Mouse (Mus musculus): Measurements from ENCODE around the gene Ninl. TPM values are rescaled to one million over a fixed set of nuclear protein-coding genes. Genes with fewer than 3 reads are reported as not detected.
"Not testable (repeated sequence)": the region's sequence is repeated elsewhere in the genome, so short reads cannot be mapped to it uniquely, and the experiment has no call there.

Gene Ninl
- polyA plus RNA-seq, 1 experiment from 2014 or later = 5.0 TPM

DNA sequence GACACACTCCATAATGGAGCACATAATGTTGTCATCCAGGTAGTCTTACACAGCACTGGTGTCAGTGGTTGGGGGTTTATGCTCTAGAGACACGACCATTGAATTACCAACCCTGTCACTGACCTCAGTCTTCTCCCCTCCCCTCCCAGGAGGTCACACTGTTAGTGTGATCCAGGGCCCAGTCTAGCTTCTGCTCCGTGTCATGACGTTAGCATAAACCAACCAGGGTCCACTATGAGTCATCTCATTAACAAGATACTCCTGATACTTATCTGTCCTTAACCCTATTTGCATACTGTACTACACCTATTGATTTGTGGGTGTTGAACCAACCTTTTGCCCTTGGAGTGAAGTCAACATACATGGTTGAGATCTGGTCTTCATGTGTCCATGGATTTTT lies 120.5 kb downstream of the Ninl start:
- peaks cover 13% of the 10 kb centered on the region for H3K36me3 ChIP-seq (ENCODE audit: control insufficient read depth, insufficient read depth, low read length)
- no peak overlapping the region for H3K9ac ChIP-seq (replicated peaks; ENCODE audit: low read length)
- H3K4me3 ChIP-seq (replicated peaks; ENCODE audit: low read depth, low read length) = no peak overlapping the region
- H3K27me3 ChIP-seq (ENCODE audit: control insufficient read depth, insufficient read depth, low read length) = no peaks in the 10 kb centered on the region
- H3K4me2 ChIP-seq (ENCODE audit: low read length) = no peak overlapping the region
- DNase-seq (no peak), ATAC-seq (ENCODE audit: low FRiP score, low TSS enrichment) (no peak)
- H3K4me1 ChIP-seq (ENCODE audit: control insufficient read depth, insufficient read depth, low read length) = no peaks in the 10 kb centered on the region
- H3K9me3 ChIP-seq (ENCODE audit: control insufficient read depth, low read length) = no peaks in the 10 kb centered on the region
- WGBS = 98% methylated on average over 3 of the region's 3 CpGs
- H3K27ac ChIP-seq (replicated peaks; ENCODE audit: low read depth, low read length) = no peak overlapping the region

DNA sequence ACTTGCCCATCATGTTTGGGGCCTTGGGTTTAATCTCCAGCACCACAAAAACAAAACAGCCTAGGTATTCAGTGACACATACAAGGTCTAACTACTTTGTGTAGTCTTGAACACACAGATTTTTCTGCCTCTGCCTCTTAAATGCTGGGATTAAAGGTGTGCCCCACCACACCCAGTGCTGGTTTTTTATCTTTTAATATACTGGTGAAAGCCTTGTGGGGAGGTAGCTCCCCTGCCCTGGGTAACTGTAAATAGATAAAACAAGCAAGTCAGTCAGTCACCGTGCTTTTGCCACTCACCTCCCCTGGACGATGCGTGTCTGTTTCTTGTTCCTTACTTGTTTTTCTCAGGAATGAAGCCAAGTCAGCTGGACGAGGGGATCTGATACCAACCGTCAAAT lies 123.4 kb downstream of the Ninl start:
- Histone ChIP-seq H3K9ac (replicated peaks; ENCODE audit: low read length) (no peak overlapping the region), H3K4me2 (ENCODE audit: low read length) (no peak overlapping the region), H3K9me3 (ENCODE audit: control insufficient read depth, low read length) (no peaks in the 10 kb centered on the region), H3K4me3 (replicated peaks; ENCODE audit: low read depth, low read length) (no peak overlapping the region), H3K4me1 (ENCODE audit: control insufficient read depth, insufficient read depth, low read length) (no peaks in the 10 kb centered on the region), H3K27ac (replicated peaks; ENCODE audit: low read depth, low read length) (no peak overlapping the region), H3K27me3 (ENCODE audit: control insufficient read depth, insufficient read depth, low read length) (no peaks in the 10 kb centered on the region), H3K36me3 (ENCODE audit: control insufficient read depth, insufficient read depth, low read length) (peaks cover 11% of the 10 kb centered on the region)
- no peak for ATAC-seq (ENCODE audit: low FRiP score, low TSS enrichment)
- WGBS = 93% methylated on average over 5 of the region's 5 CpGs
- no peak for DNase-seq

DNA sequence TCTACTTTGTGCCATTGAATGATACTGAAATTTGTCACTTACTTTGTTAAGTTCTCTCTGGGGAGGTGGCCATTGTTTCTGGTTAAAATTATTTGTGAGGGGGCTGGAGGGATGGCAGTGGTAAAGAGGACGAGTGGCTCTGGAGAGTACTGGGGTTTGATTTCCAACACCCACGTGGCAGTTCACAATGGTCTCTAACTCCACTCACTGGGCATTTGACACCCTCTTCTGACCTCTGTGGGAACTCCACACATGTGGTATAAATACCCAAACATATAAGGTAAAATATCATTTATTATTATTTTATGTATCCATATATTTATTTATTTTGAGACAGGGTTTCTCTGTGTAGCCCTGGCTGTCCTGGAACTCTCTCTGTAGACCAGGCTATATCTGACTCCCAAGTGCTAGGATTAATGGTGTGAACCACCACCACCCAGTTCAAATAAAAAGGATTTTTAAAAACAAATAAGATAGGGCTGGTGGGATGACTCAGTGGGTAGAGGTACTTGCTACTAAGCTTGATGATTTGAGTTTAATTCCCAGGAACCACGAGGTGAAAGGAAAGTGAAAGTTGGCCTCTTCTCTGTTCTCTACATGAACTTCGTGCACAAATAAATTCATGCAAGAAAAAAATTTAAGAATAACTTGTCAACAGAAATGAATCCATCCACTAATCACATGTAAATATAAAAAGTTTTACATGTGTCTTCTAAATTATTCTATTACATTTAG lies 124.2 kb downstream of the Ninl start:
- ATAC-seq (ENCODE audit: low FRiP score, low TSS enrichment) = no peak
- WGBS = 83% methylated on average over 4 of the region's 4 CpGs

DNA sequence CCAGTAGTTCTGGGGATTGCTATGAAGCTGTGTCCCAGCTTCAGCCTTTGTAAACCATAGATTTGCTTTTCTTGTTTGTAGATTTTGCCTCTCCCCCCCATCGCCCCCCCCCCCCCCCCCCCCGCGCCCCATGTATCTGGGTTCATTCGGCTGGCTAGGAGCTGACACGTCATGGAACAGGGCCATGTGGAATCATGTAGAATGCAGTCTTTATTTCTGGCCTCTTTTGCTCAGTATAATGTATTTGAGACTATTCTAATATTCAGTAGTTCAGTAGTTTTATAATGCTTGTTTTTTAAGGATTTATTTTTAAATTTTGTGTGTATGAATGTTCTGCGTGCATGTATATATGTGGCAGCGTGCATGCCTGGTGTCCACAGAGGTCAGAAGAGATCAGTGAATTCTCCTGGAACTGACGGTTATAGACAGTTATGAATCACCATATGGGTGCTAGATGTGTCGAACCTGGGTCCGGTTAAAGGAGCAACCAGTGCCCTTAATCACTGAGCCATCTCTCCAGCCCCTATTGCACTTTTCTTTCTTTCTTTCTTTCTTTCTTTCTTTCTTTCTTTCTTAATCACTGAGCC lies 128.8 kb downstream of the Ninl start:
- DNase-seq (no peak), ATAC-seq (ENCODE audit: low FRiP score, low TSS enrichment) (no peak)
- Histone ChIP-seq H3K27me3 (ENCODE audit: control insufficient read depth, insufficient read depth, low read length) (no peaks in the 10 kb centered on the region), H3K9ac (replicated peaks; ENCODE audit: low read length) (peak overlapping the region; percentile 41; the same call in 1 of the 2 replicates), H3K9me3 (ENCODE audit: control insufficient read depth, low read length) (no peaks in the 10 kb centered on the region), H3K27ac (replicated peaks; ENCODE audit: low read depth, low read length) (no peak overlapping the region), H3K4me1 (ENCODE audit: control insufficient read depth, insufficient read depth, low read length) (0 out of 2 replicates have a peak, but pooled peaks cover 4% of the 10 kb centered on the region), H3K36me3 (ENCODE audit: control insufficient read depth, insufficient read depth, low read length) (no peaks in the 10 kb centered on the region), H3K4me2 (ENCODE audit: low read length) (peak overlapping the region; percentile 58), H3K4me3 (replicated peaks; ENCODE audit: low read depth, low read length) (peak overlapping the region; percentile 52)
- 50% methylated on average over 7 of the region's 10 CpGs for WGBS

More for the DNA sequence above, 124.2 kb downstream of the Ninl start:
- DNase-seq = no peak
- no peak overlapping the region for H3K9ac ChIP-seq (replicated peaks; ENCODE audit: low read length)
- no peak overlapping the region for H3K4me2 ChIP-seq (ENCODE audit: low read length)
- peaks cover 11% of the 10 kb centered on the region for H3K36me3 ChIP-seq (ENCODE audit: control insufficient read depth, insufficient read depth, low read length)
- no peaks in the 10 kb centered on the region for H3K9me3 ChIP-seq (ENCODE audit: control insufficient read depth, low read length)
- H3K4me1 ChIP-seq (ENCODE audit: control insufficient read depth, insufficient read depth, low read length) = 0 out of 2 replicates have a peak, but pooled peaks cover 3% of the 10 kb centered on the region
- no peaks in the 10 kb centered on the region for H3K27me3 ChIP-seq (ENCODE audit: control insufficient read depth, insufficient read depth, low read length)
- H3K4me3 ChIP-seq (replicated peaks; ENCODE audit: low read depth, low read length) = no peak overlapping the region
- H3K27ac ChIP-seq (replicated peaks; ENCODE audit: low read depth, low read length) = no peak overlapping the region

DNA sequence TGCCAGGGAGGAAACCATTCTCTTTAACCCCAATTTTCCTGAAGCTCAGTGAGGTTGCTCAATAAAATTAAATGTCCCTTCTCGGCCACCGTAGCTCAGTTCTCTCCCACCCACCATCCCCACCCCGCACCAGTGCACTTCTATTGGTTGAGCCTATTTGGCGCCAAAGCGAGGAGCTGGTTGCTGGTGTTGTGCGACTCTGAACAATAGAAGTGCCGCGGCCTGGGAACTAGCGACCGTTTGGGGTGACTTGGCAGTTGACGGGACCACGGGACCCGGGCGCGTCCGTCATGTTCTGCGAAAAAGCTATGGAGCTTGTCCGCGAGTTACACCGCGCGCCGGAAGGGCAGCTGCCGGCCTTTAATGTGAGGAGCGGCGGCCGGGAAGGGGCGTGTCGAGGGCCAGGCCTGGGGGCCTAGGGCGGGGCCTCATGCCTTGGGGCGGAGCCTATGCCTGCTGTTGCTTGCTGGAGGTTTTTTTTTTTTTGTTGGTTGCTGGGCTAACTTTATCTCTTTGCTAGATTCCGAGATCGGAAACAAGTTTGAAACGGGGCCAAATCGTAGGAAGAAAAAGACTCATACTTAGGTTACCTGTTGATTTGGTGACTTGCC lies 129.6 kb downstream of the Ninl start:
- H3K4me1 ChIP-seq (ENCODE audit: control insufficient read depth, insufficient read depth, low read length) = 0 out of 2 replicates have a peak, but pooled peaks cover 4% of the 10 kb centered on the region
- H3K9me3 ChIP-seq (ENCODE audit: control insufficient read depth, low read length) = no peaks in the 10 kb centered on the region
- under 1% methylated on average over 35 of the region's 35 CpGs for WGBS
- DNase-seq = peak; percentile 98
- peak overlapping the region; percentile 41; the same call in 1 of the 2 replicates for H3K9ac ChIP-seq (replicated peaks; ENCODE audit: low read length)
- H3K4me3 ChIP-seq (replicated peaks; ENCODE audit: low read depth, low read length) = peak overlapping the region; percentile 52
- H3K4me2 ChIP-seq (ENCODE audit: low read length) = peak overlapping the region; percentile 58
- H3K36me3 ChIP-seq (ENCODE audit: control insufficient read depth, insufficient read depth, low read length) = no peaks in the 10 kb centered on the region
- H3K27me3 ChIP-seq (ENCODE audit: control insufficient read depth, insufficient read depth, low read length) = no peaks in the 10 kb centered on the region
- peak overlapping the region; percentile 60 for H3K27ac ChIP-seq (replicated peaks; ENCODE audit: low read depth, low read length)
- peak; percentile 94 for ATAC-seq (ENCODE audit: low FRiP score, low TSS enrichment)

DNA sequence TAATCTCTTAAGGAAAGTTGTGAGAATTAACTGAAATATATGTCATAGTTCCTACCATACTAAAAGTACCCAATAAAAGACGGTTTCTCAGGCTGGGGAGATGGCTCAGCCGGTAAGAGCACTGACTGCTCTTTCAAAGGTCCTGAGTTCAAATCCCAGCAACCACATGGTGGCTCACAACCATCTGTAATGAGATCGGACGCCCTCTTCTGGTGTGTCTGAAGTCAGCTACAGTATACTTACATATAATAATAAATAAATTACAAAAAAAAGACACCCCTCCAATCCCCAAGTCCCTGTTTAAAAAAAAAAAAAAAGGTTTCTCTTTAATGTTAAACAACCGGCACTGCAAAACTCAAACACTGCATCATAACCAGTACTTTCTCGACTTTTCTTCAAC lies 130.3 kb downstream of the Ninl start:
- Histone ChIP-seq H3K4me2 (ENCODE audit: low read length) (peak overlapping the region; percentile 58), H3K27ac (replicated peaks; ENCODE audit: low read depth, low read length) (peak overlapping the region; percentile 2; the same call in 1 of the 2 replicates), H3K4me3 (replicated peaks; ENCODE audit: low read depth, low read length) (peak overlapping the region; percentile 52)
- H3K27me3 ChIP-seq (ENCODE audit: control insufficient read depth, insufficient read depth, low read length); DNase-seq; H3K9ac ChIP-seq (replicated peaks; ENCODE audit: low read length); H3K9me3 ChIP-seq (ENCODE audit: control insufficient read depth, low read length); ATAC-seq (ENCODE audit: low FRiP score, low TSS enrichment); H3K4me1 ChIP-seq (ENCODE audit: control insufficient read depth, insufficient read depth, low read length); H3K36me3 ChIP-seq (ENCODE audit: control insufficient read depth, insufficient read depth, low read length): not testable (repeated sequence)
- WGBS = 53% methylated on average over 6 of the region's 6 CpGs

DNA sequence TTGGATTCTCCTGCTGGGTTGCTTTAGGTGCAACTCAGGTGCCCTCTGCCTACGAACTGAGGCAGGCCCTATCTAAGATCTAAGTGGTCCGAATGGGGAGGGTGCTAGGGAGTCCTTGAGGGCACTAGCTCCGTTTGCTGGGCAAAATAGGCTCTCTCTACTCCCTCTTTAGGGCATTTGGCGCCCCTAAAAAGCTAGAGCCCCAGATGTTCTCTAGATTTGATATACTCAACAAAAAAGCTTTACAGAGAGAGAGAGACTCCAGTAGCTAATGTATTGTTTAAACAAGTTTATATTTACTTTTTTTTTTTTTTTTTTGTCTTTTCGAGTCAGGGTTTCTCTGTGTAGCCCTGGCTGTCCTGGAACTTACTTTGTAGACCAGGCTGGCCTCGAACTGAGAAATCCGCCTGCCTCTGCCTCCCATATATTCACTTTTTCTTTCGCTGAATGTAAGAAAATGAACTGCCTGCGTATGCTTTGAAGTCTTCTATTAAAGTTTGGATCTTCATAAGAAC lies 134.2 kb downstream of the Ninl start, which contains the start of gene Gins1:
TSS of gene Gins1 (plus strand) at position 465 of the 515 bp plus-strand sequence.
- DNase-seq = no peak
- Histone ChIP-seq H3K4me1 (ENCODE audit: control insufficient read depth, insufficient read depth, low read length) (peaks cover 21% of the 10 kb centered on the region), H3K9me3 (ENCODE audit: control insufficient read depth, low read length) (no peaks in the 10 kb centered on the region), H3K4me3 (replicated peaks; ENCODE audit: low read depth, low read length) (peak within 1 kb of the TSS; percentile 91), H3K36me3 (ENCODE audit: control insufficient read depth, insufficient read depth, low read length) (peaks cover 6% of the 10 kb centered on the region), H3K9ac (replicated peaks; ENCODE audit: low read length) (peak within 1 kb of the TSS; percentile 96), H3K4me2 (ENCODE audit: low read length) (peak within 1 kb of the TSS; percentile 73), H3K27me3 (ENCODE audit: control insufficient read depth, insufficient read depth, low read length) (no peaks in the 10 kb centered on the region), H3K27ac (replicated peaks; ENCODE audit: low read depth, low read length) (peak within 1 kb of the TSS; percentile 89)
- no peak for ATAC-seq (ENCODE audit: low FRiP score, low TSS enrichment)
- 41% methylated on average over 9 of the region's 9 CpGs for WGBS

DNA sequence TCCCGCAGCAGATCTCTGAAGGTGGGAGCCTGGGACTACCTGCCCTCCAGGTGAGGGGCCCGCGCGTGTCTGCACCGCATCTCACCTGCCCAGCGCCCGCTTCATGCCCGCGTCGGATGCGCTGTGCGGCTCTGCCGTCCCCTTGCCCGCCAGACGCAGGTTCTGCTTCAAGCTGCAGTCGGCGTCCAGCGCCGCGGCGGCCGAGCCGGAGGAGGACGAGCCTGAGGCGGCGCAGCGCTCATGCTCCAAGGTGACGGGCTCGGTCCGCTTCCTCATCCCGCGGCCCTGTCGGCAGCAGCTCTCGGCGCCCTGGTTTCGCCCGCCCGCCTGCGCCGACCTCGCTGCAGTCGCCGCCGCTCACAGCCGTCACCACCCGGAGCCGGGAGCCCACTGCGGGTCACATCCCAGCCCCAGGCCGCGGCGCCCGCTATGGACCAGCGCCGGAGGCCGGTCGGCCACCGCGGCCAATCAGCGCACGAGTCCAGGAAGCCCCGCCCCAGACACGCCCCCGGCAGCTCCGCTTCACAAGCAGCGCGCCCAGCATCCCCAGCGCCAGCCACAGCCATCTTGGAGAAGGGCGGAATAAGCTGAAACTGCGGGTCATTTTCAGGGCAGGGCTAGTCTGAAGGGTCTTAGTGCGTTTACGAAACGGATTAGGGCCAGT lies 134.8 kb downstream of the Ninl start, which contains the start of gene Abhd12:
TSS of gene Abhd12 (minus strand) at position 470 of the 664 bp plus-strand sequence.
- H3K9ac ChIP-seq (replicated peaks; ENCODE audit: low read length) = peak within 1 kb of the TSS; percentile 96
- under 1% methylated on average over 72 of the region's 72 CpGs for WGBS

More for the DNA sequence above, 134.8 kb downstream of the Ninl start, which contains the start of gene Abhd12:
- peaks cover 19% of the 10 kb centered on the region for H3K4me1 ChIP-seq (ENCODE audit: control insufficient read depth, insufficient read depth, low read length)
- peak within 1 kb of the TSS; percentile 91 for H3K4me3 ChIP-seq (replicated peaks; ENCODE audit: low read depth, low read length)
- H3K36me3 ChIP-seq (ENCODE audit: control insufficient read depth, insufficient read depth, low read length) = peaks cover 7% of the 10 kb centered on the region
- ATAC-seq (ENCODE audit: low FRiP score, low TSS enrichment) (peak; percentile 98), DNase-seq (peak; percentile 99)
- no peaks in the 10 kb centered on the region for H3K9me3 ChIP-seq (ENCODE audit: control insufficient read depth, low read length)
- H3K4me2 ChIP-seq (ENCODE audit: low read length) = peak within 1 kb of the TSS; percentile 73
- H3K27me3 ChIP-seq (ENCODE audit: control insufficient read depth, insufficient read depth, low read length) = no peaks in the 10 kb centered on the region
- peak within 1 kb of the TSS; percentile 89 for H3K27ac ChIP-seq (replicated peaks; ENCODE audit: low read depth, low read length)
